Mouse (Mus musculus): ENCODE results near the gene Mfsd6. TPM values are rescaled to one million over a fixed set of nuclear protein-coding genes. Genes with fewer than 3 reads are reported as not detected.
"Not testable (repeated sequence)": the region's sequence is repeated elsewhere in the genome, so short reads cannot be mapped to it uniquely, and the experiment has no call there.

Gene Mfsd6
- polyA plus RNA-seq, 1 experiment, result 3.7 TPM

DNA sequence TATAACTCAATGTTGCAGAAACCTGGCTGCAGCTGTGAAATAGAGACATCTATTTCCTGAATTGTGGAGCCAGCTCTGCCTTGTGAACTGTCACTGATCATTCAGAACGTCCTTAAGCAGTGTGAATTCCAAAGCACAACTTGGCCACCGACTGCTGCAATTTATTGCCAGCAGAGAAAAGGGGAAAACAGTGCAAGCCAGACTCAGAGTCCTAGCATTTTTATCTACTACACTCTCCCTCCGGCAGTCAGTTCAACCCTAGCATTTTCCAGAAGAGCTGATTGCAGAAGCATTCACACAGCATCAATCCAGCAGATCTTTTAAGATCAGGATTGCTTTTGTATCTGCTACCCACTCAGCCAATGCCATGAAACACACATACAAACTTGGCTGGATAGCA is 13.2 kb downstream of the Mfsd6 start:
- H3K4me3 ChIP-seq (ENCODE audit: extremely low read depth, insufficient read depth, insufficient read length), result no peak overlapping the region
- TF ChIP-seq CTCF (IDR thresholded peaks at IDR 0.05; ENCODE audit: extremely low read depth, insufficient read depth, insufficient read length, insufficient replicate concordance), result no peak
- TF ChIP-seq POLR2A (IDR thresholded peaks at IDR 0.05; ENCODE audit: low read depth, low read length), result no peak
- 61% methylated on average over 3 of the region's 3 CpGs for WGBS
- H3K36me3 ChIP-seq (ENCODE audit: control insufficient read depth, insufficient read depth, low read length), result no peaks in the 10 kb centered on the region
- no peak overlapping the region for H3K27ac ChIP-seq (ENCODE audit: insufficient read depth, low read length)
- DNase-seq (ENCODE audit: low read depth in 1 of 2, low spot score in 2 of 2), result no peak
- no peaks in the 10 kb centered on the region for H3K4me1 ChIP-seq (ENCODE audit: control insufficient read depth, insufficient read depth, insufficient read length)
- no peaks in the 10 kb centered on the region for H3K27me3 ChIP-seq (ENCODE audit: control insufficient read depth, insufficient read depth, low read length)

- WGBS, result 69% methylated on average over 6 of the region's 6 CpGs
- H3K36me3 ChIP-seq (ENCODE audit: control insufficient read depth, insufficient read depth, low read length), result no peaks in the 10 kb centered on the region
- no peak overlapping the region for H3K4me3 ChIP-seq (ENCODE audit: extremely low read depth, insufficient read depth, insufficient read length)
- H3K4me1 ChIP-seq (ENCODE audit: control insufficient read depth, insufficient read depth, insufficient read length), result no peaks in the 10 kb centered on the region
- no peak overlapping the region for H3K27ac ChIP-seq (ENCODE audit: insufficient read depth, low read length)
- TF ChIP-seq CTCF (IDR thresholded peaks at IDR 0.05; ENCODE audit: extremely low read depth, insufficient read depth, insufficient read length, insufficient replicate concordance), result no peak
- TF ChIP-seq POLR2A (IDR thresholded peaks at IDR 0.05; ENCODE audit: low read depth, low read length), result no peak
- H3K27me3 ChIP-seq (ENCODE audit: control insufficient read depth, insufficient read depth, low read length), result no peaks in the 10 kb centered on the region
- DNase-seq (ENCODE audit: low read depth in 1 of 2, low spot score in 2 of 2), result no peak
Measured at GRCm38 (mm10) chr1:52708745-52709144, 18.5 kb downstream of the Mfsd6 start.

DNA sequence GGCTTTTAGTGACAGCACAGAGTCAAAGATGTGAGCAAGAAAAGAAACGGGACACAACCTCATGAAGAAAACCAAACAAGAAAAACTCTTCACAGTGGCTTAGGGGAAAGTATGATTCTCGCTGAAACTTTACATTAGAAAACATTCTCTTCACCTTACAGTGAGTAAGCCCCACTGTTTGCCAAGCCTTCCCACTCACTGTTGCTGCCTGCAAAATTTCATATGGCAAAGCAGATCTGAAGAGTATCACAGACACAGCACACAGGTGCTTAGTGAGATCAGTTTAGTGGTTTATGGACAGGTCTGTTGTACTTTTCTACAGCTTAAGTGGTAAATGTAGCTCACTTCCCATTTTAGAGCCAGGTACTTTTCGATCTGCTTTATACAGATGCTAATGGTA is 20.2 kb downstream of the Mfsd6 start:
- TF ChIP-seq POLR2A (IDR thresholded peaks at IDR 0.05; ENCODE audit: low read depth, low read length) (no peak), CTCF (IDR thresholded peaks at IDR 0.05; ENCODE audit: extremely low read depth, insufficient read depth, insufficient read length, insufficient replicate concordance) (no peak)
- no peaks in the 10 kb centered on the region for H3K27me3 ChIP-seq (ENCODE audit: control insufficient read depth, insufficient read depth, low read length)
- H3K27ac ChIP-seq (ENCODE audit: insufficient read depth, low read length), result no peak overlapping the region
- DNase-seq (ENCODE audit: low read depth in 1 of 2, low spot score in 2 of 2), result no peak
- 88% methylated on average over 3 of the region's 3 CpGs for WGBS
- no peaks in the 10 kb centered on the region for H3K36me3 ChIP-seq (ENCODE audit: control insufficient read depth, insufficient read depth, low read length)
- H3K4me3 ChIP-seq (ENCODE audit: extremely low read depth, insufficient read depth, insufficient read length), result no peak overlapping the region
- H3K4me1 ChIP-seq (ENCODE audit: control insufficient read depth, insufficient read depth, insufficient read length), result no peaks in the 10 kb centered on the region

DNA sequence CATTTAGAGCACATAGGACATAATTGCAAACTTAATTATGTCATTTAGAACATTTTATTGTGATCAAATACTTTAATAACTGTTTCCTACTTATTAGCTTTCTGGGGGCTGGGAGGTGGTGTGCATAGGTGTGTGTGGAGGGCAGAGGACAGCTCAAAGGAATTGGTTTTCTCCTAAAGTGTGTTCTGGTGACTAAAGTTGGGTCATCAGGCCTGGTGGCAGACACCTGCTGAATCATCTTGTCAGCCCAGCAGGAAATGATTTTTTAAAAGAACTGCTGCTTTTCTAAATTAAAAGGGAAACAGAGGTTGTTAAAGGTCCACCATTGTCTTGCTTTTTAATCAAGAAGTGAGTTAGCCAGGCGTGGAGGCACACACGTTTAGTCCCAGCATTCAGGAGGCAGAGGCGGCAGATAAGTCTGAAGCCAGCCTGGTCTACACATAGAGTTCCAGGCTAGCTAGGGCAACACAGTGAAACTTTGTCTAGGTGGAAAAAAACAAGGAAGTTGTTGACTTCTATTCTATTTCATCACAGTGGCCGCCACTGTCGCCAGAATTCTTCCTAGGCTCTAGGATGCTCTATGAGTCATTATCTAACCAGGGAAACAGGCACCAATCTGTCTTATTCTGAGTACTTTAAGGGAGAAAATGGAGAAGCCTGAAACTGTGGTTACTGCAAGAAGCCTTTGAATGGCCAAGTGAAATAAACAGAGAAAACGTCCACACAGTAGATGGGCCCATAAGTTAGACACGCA is 24.3 kb downstream of the Mfsd6 start:
- H3K27ac ChIP-seq (ENCODE audit: insufficient read depth, low read length), result no peak overlapping the region
- WGBS, result 72% methylated on average over 7 of the region's 7 CpGs
- H3K36me3 ChIP-seq (ENCODE audit: control insufficient read depth, insufficient read depth, low read length), result no peaks in the 10 kb centered on the region
- no peaks in the 10 kb centered on the region for H3K27me3 ChIP-seq (ENCODE audit: control insufficient read depth, insufficient read depth, low read length)
- no peaks in the 10 kb centered on the region for H3K4me1 ChIP-seq (ENCODE audit: control insufficient read depth, insufficient read depth, insufficient read length)
- TF ChIP-seq CTCF (IDR thresholded peaks at IDR 0.05; ENCODE audit: extremely low read depth, insufficient read depth, insufficient read length, insufficient replicate concordance), result no peak
- TF ChIP-seq POLR2A (IDR thresholded peaks at IDR 0.05; ENCODE audit: low read depth, low read length), result no peak
- no peak overlapping the region for H3K4me3 ChIP-seq (ENCODE audit: extremely low read depth, insufficient read depth, insufficient read length)
- DNase-seq (ENCODE audit: low read depth in 1 of 2, low spot score in 2 of 2), result no peak

DNA sequence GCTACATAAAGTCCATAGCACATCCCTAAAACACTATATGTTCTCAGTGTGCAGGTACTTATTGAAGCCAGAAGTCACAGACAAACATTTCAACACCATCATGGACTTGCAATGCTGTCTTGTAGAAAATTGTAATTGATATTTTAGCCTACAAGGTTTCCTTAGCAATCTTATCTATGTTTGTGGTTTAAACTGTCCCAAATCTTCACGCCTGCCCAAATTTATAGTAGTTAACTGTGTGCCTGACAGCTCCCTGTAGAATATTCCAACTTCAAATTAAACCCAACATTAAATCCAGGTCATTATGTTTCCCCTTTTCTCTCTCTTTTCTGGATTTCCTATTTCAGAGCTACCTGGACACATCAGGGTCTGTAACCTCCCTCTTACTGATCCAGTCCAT is 25.3 kb downstream of the Mfsd6 start:
- Histone ChIP-seq H3K4me3 (ENCODE audit: extremely low read depth, insufficient read depth, insufficient read length) (no peak overlapping the region), H3K27ac (ENCODE audit: insufficient read depth, low read length) (no peak overlapping the region), H3K36me3 (ENCODE audit: control insufficient read depth, insufficient read depth, low read length) (no peaks in the 10 kb centered on the region), H3K27me3 (ENCODE audit: control insufficient read depth, insufficient read depth, low read length) (no peaks in the 10 kb centered on the region), H3K4me1 (ENCODE audit: control insufficient read depth, insufficient read depth, insufficient read length) (no peaks in the 10 kb centered on the region)
- WGBS, result 78% methylated on average over 1 of the region's 1 CpGs
- DNase-seq (ENCODE audit: low read depth in 1 of 2, low spot score in 2 of 2), result no peak
- TF ChIP-seq CTCF (IDR thresholded peaks at IDR 0.05; ENCODE audit: extremely low read depth, insufficient read depth, insufficient read length, insufficient replicate concordance) (no peak), POLR2A (IDR thresholded peaks at IDR 0.05; ENCODE audit: low read depth, low read length) (no peak)

DNA sequence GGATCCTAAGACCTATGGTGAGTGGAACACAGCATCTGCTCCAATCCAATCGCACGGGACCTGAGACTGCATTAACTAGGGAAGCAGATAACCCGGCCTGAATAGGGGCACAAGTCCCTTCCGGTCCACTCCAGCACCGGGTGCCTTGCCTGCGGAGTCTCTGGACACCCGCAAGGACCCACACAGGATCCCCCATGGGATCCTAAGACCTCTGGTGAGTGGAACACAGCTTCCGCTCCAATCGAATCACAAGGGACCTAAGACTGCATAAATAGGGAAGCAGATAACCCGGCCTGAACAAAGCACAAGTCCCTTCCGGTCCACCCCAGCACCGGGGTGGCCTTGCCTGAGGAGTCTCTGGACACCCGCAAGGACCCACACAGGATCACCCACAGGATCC is 32.8 kb downstream of the Mfsd6 start:
- 91% methylated on average over 13 of the region's 13 CpGs for WGBS
- not testable (repeated sequence) for H3K4me3 ChIP-seq (ENCODE audit: extremely low read depth, insufficient read depth, insufficient read length); H3K4me1 ChIP-seq (ENCODE audit: control insufficient read depth, insufficient read depth, insufficient read length); DNase-seq (ENCODE audit: low read depth in 1 of 2, low spot score in 2 of 2); H3K27ac ChIP-seq (ENCODE audit: insufficient read depth, low read length); H3K36me3 ChIP-seq (ENCODE audit: control insufficient read depth, insufficient read depth, low read length); H3K27me3 ChIP-seq (ENCODE audit: control insufficient read depth, insufficient read depth, low read length)

- no peaks in the 10 kb centered on the region for H3K27me3 ChIP-seq (ENCODE audit: control insufficient read depth, insufficient read depth, low read length)
- H3K27ac ChIP-seq (ENCODE audit: insufficient read depth, low read length), result no peak overlapping the region
- no peak for DNase-seq (ENCODE audit: low read depth in 1 of 2, low spot score in 2 of 2)
- no peak overlapping the region for H3K4me3 ChIP-seq (ENCODE audit: extremely low read depth, insufficient read depth, insufficient read length)
- H3K36me3 ChIP-seq (ENCODE audit: control insufficient read depth, insufficient read depth, low read length), result no peaks in the 10 kb centered on the region
- H3K4me1 ChIP-seq (ENCODE audit: control insufficient read depth, insufficient read depth, insufficient read length), result no peaks in the 10 kb centered on the region
- 90% methylated on average over 8 of the region's 8 CpGs for WGBS
- no peak for TF ChIP-seq CTCF (IDR thresholded peaks at IDR 0.05; ENCODE audit: extremely low read depth, insufficient read depth, insufficient read length, insufficient replicate concordance)
- no peak for TF ChIP-seq POLR2A (IDR thresholded peaks at IDR 0.05; ENCODE audit: low read depth, low read length)
Measured at GRCm38 (mm10) chr1:52687636-52688035, 39.6 kb downstream of the Mfsd6 start.
